Mouse (Mus musculus) embryonic fibroblast, embryonic 13.5 days (primary cell): Measurements from ENCODE around the gene 4930524J08Rik.

Source experiments
- CTCF ChIP-seq: IDR thresholded peaks from 2 replicates; pipeline ENCODE4 v1.5.1; 2011; ENCODE audit warnings: mild to moderate bottlenecking, control low read depth, low read length, moderate library complexity, borderline replicate concordance; ENCODE audit not compliant: insufficient read depth
- POLR2A ChIP-seq: IDR thresholded peaks from 2 replicates; pipeline ENCODE4 v1.6.1; 2011; ENCODE audit warnings: low read depth, mild to moderate bottlenecking, control low read depth, low read length, moderate library complexity

- no peak for TF ChIP-seq POLR2A
- no peak for TF ChIP-seq CTCF
Observed at GRCm38 (mm10) chr5:99931910-99932309, 47.0 kb upstream of the 4930524J08Rik start.
